Mouse (Mus musculus): ENCODE measurements at regions not wholly inside any gene's neighbourhood (a gene's known extent, or its start where the extent isn't known, plus 50 kb on each side); places are given as distances from the start of the nearest gene placed in this dataset.

DNA sequence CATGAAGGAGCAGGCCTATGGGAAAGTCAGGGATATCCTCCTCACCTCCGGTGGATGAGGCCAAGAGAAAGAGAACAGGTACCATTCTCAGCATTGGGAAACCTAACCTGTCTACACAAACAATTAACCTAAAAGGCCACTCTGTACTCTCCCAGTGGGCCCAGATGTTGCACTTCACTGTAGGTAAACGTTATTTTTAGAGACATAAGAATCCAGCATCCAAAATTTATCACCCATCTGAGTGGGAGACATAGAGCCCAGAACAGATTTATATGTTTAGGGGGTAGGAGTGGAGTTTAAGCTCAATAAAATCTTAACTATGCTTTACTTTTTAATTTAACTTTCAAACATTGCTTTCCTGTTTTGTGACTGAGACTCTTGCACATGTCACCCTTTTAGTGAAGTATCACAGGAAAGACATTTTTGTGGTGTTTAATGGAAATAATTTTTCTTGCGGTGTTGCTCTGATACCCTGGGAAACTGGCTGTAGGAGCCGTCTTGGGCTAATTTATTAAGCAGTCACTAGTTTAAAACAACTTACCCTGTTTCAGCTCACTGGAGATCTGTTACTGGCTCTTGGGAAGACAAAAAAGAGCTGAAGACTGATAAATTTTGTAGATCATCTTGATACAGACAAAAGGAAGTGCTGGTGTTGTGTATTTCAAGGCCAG lies 123.9 kb upstream of the Bmp4 start:
- no peaks in the 10 kb centered on the region for H3K9me3 ChIP-seq (ENCODE audit: control insufficient read depth, low read length)
- H3K9ac ChIP-seq (ENCODE audit: low read length) = no peak overlapping the region
- WGBS = 75% methylated on average over 4 of the region's 4 CpGs
- 0 out of 4 replicates have a peak, but pooled peaks cover 0 to 3% of the 10 kb centered on the region in 2 experiments for H3K4me1 ChIP-seq (ENCODE audit: control insufficient read depth in 2 of 2, insufficient read depth in 2 of 2, low read length in 2 of 2)
- no peak overlapping the region for H3K4me2 ChIP-seq (ENCODE audit: low read length)
- H3K27me3 ChIP-seq (ENCODE audit: control insufficient read depth, insufficient read depth, low read length) = no peaks in the 10 kb centered on the region
- no peak overlapping the region for H3K27ac ChIP-seq (replicated peaks in 1 of 2; ENCODE audit: control insufficient read depth in 1 of 2, insufficient read depth in 1 of 2, low read depth in 2 of 2, low read length in 2 of 2)
- no peak overlapping the region for H3K4me3 ChIP-seq (ENCODE audit: control insufficient read depth in 1 of 2, insufficient read depth in 1 of 2, low read depth in 1 of 2, low read length in 2 of 2)
- H3K36me3 ChIP-seq (ENCODE audit: control insufficient read depth, insufficient read depth, low read length) = no peaks in the 10 kb centered on the region
- no peak for ATAC-seq (ENCODE audit: insufficient number of reproducible peaks, insufficient read depth, low FRiP score, low read depth)

DNA sequence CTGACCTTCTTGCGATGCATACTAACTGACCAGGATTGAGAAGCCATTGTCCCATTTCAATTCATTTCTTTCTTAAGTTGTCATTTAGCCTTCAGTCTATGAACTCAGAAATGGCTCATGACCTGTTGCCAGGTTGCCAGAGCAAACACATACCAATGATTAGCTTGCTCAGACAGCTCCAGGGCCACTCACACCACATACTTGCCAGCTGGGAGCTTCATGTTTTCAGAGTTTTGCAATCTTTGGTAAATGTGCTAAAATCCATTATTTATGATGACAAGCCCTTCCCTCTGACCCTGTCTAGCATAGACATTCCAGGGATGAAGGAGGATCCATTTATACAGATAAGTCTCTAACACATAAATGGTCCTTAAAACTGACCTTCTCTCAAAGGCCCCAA lies 121.6 kb upstream of the Bmp4 start:
- Histone ChIP-seq H3K27ac (replicated peaks in 1 of 2; ENCODE audit: control insufficient read depth in 1 of 2, insufficient read depth in 1 of 2, low read depth in 2 of 2, low read length in 2 of 2) (no peak overlapping the region), H3K4me2 (ENCODE audit: low read length) (no peak overlapping the region), H3K4me3 (ENCODE audit: control insufficient read depth in 1 of 2, insufficient read depth in 1 of 2, low read depth in 1 of 2, low read length in 2 of 2) (no peak overlapping the region), H3K9me3 (ENCODE audit: control insufficient read depth, low read length) (no peaks in the 10 kb centered on the region), H3K9ac (ENCODE audit: low read length) (no peak overlapping the region), H3K36me3 (ENCODE audit: control insufficient read depth, insufficient read depth, low read length) (no peaks in the 10 kb centered on the region), H3K27me3 (ENCODE audit: control insufficient read depth, insufficient read depth, low read length) (no peaks in the 10 kb centered on the region), H3K4me1 (ENCODE audit: control insufficient read depth in 2 of 2, insufficient read depth in 2 of 2, low read length in 2 of 2) (no peaks in the 10 kb centered on the region)
- WGBS = 93% methylated on average over 1 of the region's 1 CpGs
- no peak for ATAC-seq (ENCODE audit: insufficient number of reproducible peaks, insufficient read depth, low FRiP score, low read depth)

DNA sequence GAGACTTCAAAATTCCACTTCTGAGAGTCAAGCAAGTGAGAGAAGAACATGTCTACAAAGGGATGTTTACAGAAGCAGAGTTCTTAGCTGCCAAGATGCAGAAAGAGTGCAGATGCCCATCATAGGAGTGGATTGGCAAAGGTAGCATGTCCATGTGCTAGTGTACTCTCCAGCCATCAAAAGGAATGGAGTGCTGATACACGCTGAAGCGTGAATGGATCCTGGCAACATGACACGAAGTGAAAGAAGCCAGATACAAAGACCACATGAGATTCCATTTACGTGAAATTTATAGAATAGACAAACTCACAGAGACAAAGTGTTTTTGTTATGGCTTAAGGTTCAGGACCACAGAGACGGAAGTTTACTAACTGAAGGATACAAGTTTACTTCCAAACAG lies 118.4 kb upstream of the Bmp4 start:
- WGBS = 53% methylated on average over 5 of the region's 5 CpGs
- no peaks in the 10 kb centered on the region for H3K4me1 ChIP-seq (ENCODE audit: control insufficient read depth in 2 of 2, insufficient read depth in 2 of 2, low read length in 2 of 2)
- H3K9me3 ChIP-seq (ENCODE audit: control insufficient read depth, low read length) = no peaks in the 10 kb centered on the region
- H3K9ac ChIP-seq (ENCODE audit: low read length) = no peak overlapping the region
- no peak for ATAC-seq (ENCODE audit: insufficient number of reproducible peaks, insufficient read depth, low FRiP score, low read depth)
- no peak overlapping the region for H3K27ac ChIP-seq (replicated peaks in 1 of 2; ENCODE audit: control insufficient read depth in 1 of 2, insufficient read depth in 1 of 2, low read depth in 2 of 2, low read length in 2 of 2)
- H3K4me2 ChIP-seq (ENCODE audit: low read length) = no peak overlapping the region
- no peaks in the 10 kb centered on the region for H3K36me3 ChIP-seq (ENCODE audit: control insufficient read depth, insufficient read depth, low read length)
- H3K4me3 ChIP-seq (ENCODE audit: control insufficient read depth in 1 of 2, insufficient read depth in 1 of 2, low read depth in 1 of 2, low read length in 2 of 2) = no peak overlapping the region
- H3K27me3 ChIP-seq (ENCODE audit: control insufficient read depth, insufficient read depth, low read length) = no peaks in the 10 kb centered on the region

DNA sequence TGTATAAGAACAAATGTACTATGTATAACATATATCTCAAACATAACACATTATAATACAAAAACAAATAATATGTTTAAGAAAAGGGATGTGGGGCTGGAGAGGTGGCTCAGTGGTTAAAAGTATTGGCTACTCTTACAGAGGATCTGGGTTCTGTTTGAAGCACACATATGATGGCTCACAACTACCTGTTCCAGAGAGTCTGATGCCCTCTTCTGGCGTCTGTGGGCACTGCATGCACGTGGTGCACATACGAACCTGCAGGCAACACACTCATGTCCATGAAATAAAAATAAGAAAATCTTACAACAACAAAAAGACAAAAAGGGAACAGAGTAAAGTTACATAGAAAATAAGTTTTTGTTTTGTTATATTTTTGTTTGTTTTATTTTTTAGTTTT lies 114.8 kb upstream of the Bmp4 start:
- Histone ChIP-seq H3K27me3 (ENCODE audit: control insufficient read depth, insufficient read depth, low read length) (no peaks in the 10 kb centered on the region), H3K4me2 (ENCODE audit: low read length) (no peak overlapping the region), H3K4me1 (ENCODE audit: control insufficient read depth in 2 of 2, insufficient read depth in 2 of 2, low read length in 2 of 2) (no peaks in the 10 kb centered on the region), H3K9me3 (ENCODE audit: control insufficient read depth, low read length) (no peaks in the 10 kb centered on the region), H3K27ac (replicated peaks in 1 of 2; ENCODE audit: control insufficient read depth in 1 of 2, insufficient read depth in 1 of 2, low read depth in 2 of 2, low read length in 2 of 2) (no peak overlapping the region), H3K9ac (ENCODE audit: low read length) (no peak overlapping the region), H3K36me3 (ENCODE audit: control insufficient read depth, insufficient read depth, low read length) (no peaks in the 10 kb centered on the region), H3K4me3 (ENCODE audit: control insufficient read depth in 1 of 2, insufficient read depth in 1 of 2, low read depth in 1 of 2, low read length in 2 of 2) (no peak overlapping the region)
- 77% methylated on average over 3 of the region's 3 CpGs for WGBS
- ATAC-seq (ENCODE audit: insufficient number of reproducible peaks, insufficient read depth, low FRiP score, low read depth) = no peak

DNA sequence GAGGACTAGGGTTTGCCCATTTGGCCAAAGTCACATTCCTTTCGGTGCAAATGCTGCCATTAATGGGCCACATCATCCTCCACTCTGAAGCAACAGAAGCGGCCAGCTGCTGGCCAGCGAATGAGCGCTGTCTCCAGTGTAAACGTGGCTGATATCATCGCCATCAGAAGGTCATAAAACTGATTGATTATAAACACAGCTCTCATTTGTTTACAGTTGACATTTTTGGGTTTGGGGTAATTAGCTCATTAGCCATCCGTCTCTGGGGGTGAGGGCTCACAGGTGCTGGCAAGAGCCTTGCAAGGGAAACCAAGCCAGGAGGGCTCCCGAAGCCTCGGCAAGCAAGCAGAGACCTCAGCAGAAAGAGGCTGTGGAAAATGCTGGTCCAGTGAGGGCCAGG lies 101.1 kb upstream of the Bmp4 start:
- H3K4me3 ChIP-seq (ENCODE audit: control insufficient read depth in 1 of 2, insufficient read depth in 1 of 2, low read depth in 1 of 2, low read length in 2 of 2) = no peak overlapping the region
- no peak overlapping the region for H3K4me2 ChIP-seq (ENCODE audit: low read length)
- no peak for ATAC-seq (ENCODE audit: insufficient number of reproducible peaks, insufficient read depth, low FRiP score, low read depth)
- H3K9me3 ChIP-seq (ENCODE audit: control insufficient read depth, low read length) = peaks cover 5% of the 10 kb centered on the region; the same call in 1 of the 2 replicates
- no peaks in the 10 kb centered on the region for H3K36me3 ChIP-seq (ENCODE audit: control insufficient read depth, insufficient read depth, low read length)
- no peaks in the 10 kb centered on the region for H3K27me3 ChIP-seq (ENCODE audit: control insufficient read depth, insufficient read depth, low read length)
- H3K27ac ChIP-seq (replicated peaks in 1 of 2; ENCODE audit: control insufficient read depth in 1 of 2, insufficient read depth in 1 of 2, low read depth in 2 of 2, low read length in 2 of 2) = no peak overlapping the region
- 65% methylated on average over 9 of the region's 9 CpGs for WGBS
- H3K9ac ChIP-seq (ENCODE audit: low read length) = no peak overlapping the region
- H3K4me1 ChIP-seq (ENCODE audit: control insufficient read depth in 2 of 2, insufficient read depth in 2 of 2, low read length in 2 of 2) = no peaks in the 10 kb centered on the region

DNA sequence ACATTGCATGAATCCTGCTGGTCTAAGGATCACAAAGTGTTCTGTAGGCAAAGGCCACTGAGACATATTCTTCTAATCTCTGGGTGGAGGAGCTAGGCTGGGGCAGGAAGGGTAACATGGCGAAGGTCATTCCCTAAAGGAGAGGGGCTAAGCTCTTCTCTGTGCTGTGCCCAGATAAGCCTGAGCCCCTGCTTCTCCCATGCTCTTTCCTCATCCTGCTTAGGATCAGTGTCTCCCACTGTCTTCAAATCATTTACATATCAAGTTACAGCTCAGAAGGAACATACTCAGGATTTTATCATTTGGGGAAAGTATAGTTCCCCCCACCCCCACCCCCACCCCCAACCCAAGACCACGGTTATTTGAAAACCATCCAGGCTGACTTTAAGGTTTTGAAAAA lies 100.7 kb upstream of the Bmp4 start:
- WGBS = 56% methylated on average over 2 of the region's 2 CpGs
- Histone ChIP-seq H3K4me2 (ENCODE audit: low read length) (no peak overlapping the region), H3K4me3 (ENCODE audit: control insufficient read depth in 1 of 2, insufficient read depth in 1 of 2, low read depth in 1 of 2, low read length in 2 of 2) (no peak overlapping the region), H3K27ac (replicated peaks in 1 of 2; ENCODE audit: control insufficient read depth in 1 of 2, insufficient read depth in 1 of 2, low read depth in 2 of 2, low read length in 2 of 2) (no peak overlapping the region), H3K36me3 (ENCODE audit: control insufficient read depth, insufficient read depth, low read length) (no peaks in the 10 kb centered on the region), H3K27me3 (ENCODE audit: control insufficient read depth, insufficient read depth, low read length) (no peaks in the 10 kb centered on the region), H3K4me1 (ENCODE audit: control insufficient read depth in 2 of 2, insufficient read depth in 2 of 2, low read length in 2 of 2) (no peaks in the 10 kb centered on the region), H3K9ac (ENCODE audit: low read length) (no peak overlapping the region), H3K9me3 (ENCODE audit: control insufficient read depth, low read length) (peaks cover 5% of the 10 kb centered on the region; the same call in 1 of the 2 replicates)
- ATAC-seq (ENCODE audit: insufficient number of reproducible peaks, insufficient read depth, low FRiP score, low read depth) = no peak

DNA sequence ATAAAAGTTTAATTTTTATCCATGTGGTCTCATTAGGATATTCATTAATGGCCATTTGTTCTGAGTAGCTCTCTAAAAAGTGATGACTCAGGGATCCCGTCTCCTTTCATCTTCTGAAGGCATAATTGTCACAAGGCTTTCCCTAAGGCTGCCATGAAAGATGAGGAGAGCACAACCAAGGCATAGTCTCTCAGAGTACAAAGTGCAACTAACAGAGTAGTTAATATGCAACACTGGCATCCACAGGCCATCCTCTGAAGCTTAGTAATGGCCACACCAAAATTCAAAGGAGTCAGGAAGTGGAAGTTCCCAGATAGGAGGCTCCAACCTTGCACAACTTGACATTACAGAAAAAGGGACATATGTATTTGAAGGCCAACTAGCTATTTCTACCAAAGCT lies 97.1 kb upstream of the Bmp4 start:
- Histone ChIP-seq H3K36me3 (ENCODE audit: control insufficient read depth, insufficient read depth, low read length) (no peaks in the 10 kb centered on the region), H3K27me3 (ENCODE audit: control insufficient read depth, insufficient read depth, low read length) (no peaks in the 10 kb centered on the region), H3K4me1 (ENCODE audit: control insufficient read depth in 2 of 2, insufficient read depth in 2 of 2, low read length in 2 of 2) (no peaks in the 10 kb centered on the region), H3K4me2 (ENCODE audit: low read length) (no peak overlapping the region), H3K4me3 (ENCODE audit: control insufficient read depth in 1 of 2, insufficient read depth in 1 of 2, low read depth in 1 of 2, low read length in 2 of 2) (no peak overlapping the region), H3K27ac (replicated peaks in 1 of 2; ENCODE audit: control insufficient read depth in 1 of 2, insufficient read depth in 1 of 2, low read depth in 2 of 2, low read length in 2 of 2) (no peak overlapping the region), H3K9me3 (ENCODE audit: control insufficient read depth, low read length) (peaks cover 5% of the 10 kb centered on the region; the same call in 1 of the 2 replicates), H3K9ac (ENCODE audit: low read length) (no peak overlapping the region)
- 77% methylated on average over 1 of the region's 1 CpGs for WGBS
- no peak for ATAC-seq (ENCODE audit: insufficient number of reproducible peaks, insufficient read depth, low FRiP score, low read depth)

DNA sequence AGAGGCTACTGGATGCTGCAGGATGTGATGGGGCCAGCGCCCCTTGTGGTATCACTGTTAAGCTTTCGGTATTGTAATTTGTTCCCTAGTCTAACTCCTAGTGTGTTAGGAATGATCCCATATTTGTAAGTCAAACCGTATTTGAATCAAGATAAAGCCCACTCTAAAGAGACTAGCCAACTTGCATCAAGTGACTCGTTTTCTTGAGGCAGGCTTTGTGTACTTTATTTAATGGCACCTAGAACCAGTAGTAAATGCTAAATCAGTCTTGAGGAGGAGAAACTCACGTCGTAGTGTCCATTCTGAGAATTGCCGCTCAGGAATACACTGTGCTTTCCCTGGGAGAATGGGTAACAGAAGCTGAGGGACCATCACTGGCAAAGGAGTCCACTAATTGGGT lies 89.9 kb upstream of the Bmp4 start:
- Histone ChIP-seq H3K4me2 (ENCODE audit: low read length) (no peak overlapping the region), H3K4me1 (ENCODE audit: control insufficient read depth in 2 of 2, insufficient read depth in 2 of 2, low read length in 2 of 2) (no peaks in the 10 kb centered on the region), H3K9me3 (ENCODE audit: control insufficient read depth, low read length) (no peaks in the 10 kb centered on the region), H3K27ac (replicated peaks in 1 of 2; ENCODE audit: control insufficient read depth in 1 of 2, insufficient read depth in 1 of 2, low read depth in 2 of 2, low read length in 2 of 2) (no peak overlapping the region), H3K4me3 (ENCODE audit: control insufficient read depth in 1 of 2, insufficient read depth in 1 of 2, low read depth in 1 of 2, low read length in 2 of 2) (no peak overlapping the region), H3K9ac (ENCODE audit: low read length) (no peak overlapping the region), H3K36me3 (ENCODE audit: control insufficient read depth, insufficient read depth, low read length) (no peaks in the 10 kb centered on the region), H3K27me3 (ENCODE audit: control insufficient read depth, insufficient read depth, low read length) (no peaks in the 10 kb centered on the region)
- no peak for ATAC-seq (ENCODE audit: insufficient number of reproducible peaks, insufficient read depth, low FRiP score, low read depth)
- WGBS = 83% methylated on average over 7 of the region's 7 CpGs
